Mouse (Mus musculus): ENCODE measurements around the gene 1500009L16Rik.

1500009L16Rik gene

GRCm38 (mm10) chr10:83760535-83760934, 37.9 kb downstream of the 1500009L16Rik start:
- DNase-seq (ENCODE audit: low read depth, low spot score) = no peak

DNA sequence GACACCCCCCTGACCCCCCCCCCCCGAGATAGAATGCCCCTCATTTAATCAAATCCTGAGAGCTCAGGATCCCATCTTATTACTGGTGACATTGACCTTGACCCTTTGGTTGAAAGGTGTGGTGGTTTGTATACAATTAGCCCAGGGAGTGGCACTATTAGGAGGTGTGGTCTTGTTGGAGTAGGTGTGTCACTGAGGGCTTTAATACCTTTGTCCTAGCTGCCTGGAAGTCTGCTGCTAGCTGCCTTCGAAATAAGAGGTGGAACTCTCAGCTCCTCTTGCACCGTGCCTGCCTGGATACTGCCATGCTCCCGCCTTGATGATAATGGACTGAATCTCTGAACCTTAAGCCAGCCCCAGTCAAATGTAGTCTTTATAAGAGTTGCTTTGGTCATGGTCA, 41.2 kb downstream of the 1500009L16Rik start:
- peak; percentile 81 for DNase-seq (ENCODE audit: low read depth, low spot score)

- no peak for DNase-seq (ENCODE audit: low read depth, low spot score)
Observed at GRCm38 (mm10) chr10:83766882-83767281, 44.2 kb downstream of the 1500009L16Rik start.

DNA sequence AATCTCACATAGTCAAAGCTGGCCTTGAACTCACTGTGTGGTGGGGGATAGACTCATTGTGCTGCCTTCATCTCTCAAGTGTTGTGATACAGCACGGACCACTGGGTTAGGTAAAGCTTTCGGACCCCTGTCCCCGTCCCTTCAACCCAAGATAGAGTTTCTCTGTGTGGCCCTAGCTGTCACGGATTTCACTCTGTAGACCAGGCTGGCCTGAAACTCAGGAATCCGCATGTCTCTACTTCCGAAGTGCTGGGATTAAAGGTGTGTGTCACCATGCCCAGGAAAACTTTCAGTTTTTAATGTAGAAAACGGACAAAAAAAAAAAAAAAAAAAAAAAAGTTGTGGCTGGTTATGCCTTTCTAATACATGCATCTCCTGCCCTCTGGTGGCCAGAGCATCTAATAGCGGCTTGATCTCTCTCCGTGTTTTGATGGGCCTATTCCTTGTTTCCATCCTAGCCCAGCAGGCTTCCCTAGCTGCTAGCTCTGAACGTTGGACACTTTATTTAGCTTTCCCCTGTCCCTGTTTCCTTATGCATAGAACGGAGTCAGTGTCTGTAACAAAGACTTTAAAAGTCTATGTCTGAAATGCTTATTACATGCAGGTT, 53.7 kb downstream of the 1500009L16Rik start:
- DNase-seq (ENCODE audit: low read depth, low spot score) = peak; percentile 62

DNA sequence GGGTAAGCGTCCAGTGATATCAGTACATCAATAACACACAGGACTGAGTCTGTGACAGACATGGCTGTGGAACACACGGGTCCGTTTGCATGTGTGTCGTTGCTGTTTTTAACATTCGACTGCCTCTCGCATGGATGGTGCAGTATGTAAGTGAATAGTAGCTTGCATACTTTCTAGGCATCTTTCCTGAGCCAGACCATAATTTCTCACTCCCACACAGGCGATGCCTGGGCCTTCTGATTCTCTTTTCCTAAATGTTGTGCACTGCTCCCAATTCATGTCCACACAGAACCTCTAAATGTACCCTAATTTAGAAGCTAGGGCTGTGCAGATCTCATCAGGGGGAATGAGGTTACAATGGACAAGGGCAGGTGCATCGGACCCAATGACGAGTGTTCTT, 54.6 kb downstream of the 1500009L16Rik start:
- DNase-seq (ENCODE audit: low read depth, low spot score) = no peak

- no peak for DNase-seq (ENCODE audit: low read depth, low spot score)
Observed at GRCm38 (mm10) chr10:83781854-83782253, 59.2 kb downstream of the 1500009L16Rik start.

- no peak for DNase-seq (ENCODE audit: low read depth, low spot score)
Observed at GRCm38 (mm10) chr10:83782371-83783120, 59.9 kb downstream of the 1500009L16Rik start.

DNA sequence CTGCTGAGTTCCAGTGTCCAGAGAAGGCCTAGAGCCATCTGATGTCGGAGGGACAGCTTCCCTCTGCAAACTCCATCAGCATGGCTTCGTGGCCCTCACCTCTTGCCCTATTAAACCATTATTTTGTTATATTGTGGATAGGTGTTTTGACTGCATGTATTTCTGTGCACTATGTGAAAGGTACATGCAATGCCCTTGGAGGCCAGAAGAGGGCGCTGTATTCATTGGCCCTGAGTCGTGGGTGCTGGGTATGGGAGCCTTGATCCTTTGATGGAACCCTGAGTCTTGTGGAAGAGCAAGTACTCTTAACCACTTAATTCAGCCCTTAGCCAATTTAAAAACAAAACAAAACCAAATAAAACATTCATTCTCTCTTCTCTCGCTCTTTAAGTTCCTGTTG, 62.3 kb downstream of the 1500009L16Rik start:
- DNase-seq (ENCODE audit: low read depth, low spot score) = peak; percentile 33

DNA sequence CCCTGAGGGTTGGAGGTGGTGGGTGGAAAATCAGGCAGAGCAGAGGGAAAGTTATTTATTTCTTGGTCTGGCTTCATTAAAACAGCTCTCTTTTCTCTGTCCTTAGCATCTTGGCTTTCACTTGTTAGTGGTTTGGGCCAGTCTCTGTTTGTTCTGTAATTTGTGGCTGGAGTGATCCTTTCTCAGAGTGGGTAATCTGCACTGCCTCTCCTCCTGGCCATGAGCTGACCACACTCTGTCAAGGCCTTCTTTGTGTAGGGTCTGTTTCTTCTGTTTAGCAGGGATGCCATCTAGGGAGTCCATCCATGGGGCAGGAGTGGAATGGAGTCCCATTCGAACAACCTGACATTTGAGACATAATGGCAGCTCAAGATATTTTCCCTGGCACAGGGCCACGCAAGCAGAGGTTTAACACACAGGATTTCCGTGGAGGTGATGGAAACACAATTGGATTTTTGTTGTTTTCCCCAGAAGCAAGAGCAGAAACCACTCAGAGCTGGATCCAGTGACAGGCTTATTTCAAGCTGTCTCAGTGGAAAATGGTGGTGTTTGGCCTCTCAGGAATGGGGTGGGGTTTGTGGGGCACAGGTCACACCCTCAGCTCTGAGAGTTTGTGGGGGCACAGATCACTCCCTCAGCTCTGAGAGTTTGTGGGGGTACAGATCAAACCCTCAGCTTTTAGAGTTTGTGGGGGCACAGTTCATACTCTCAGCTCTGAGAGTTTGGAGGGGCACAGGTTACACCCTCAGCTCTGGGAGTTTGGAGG, 63.1 kb downstream of the 1500009L16Rik start:
- DNase-seq (ENCODE audit: low read depth, low spot score) = no peak

GRCm38 (mm10) chr10:83795088-83795487, 72.4 kb downstream of the 1500009L16Rik start:
- DNase-seq (ENCODE audit: low read depth, low spot score) = no peak

DNA sequence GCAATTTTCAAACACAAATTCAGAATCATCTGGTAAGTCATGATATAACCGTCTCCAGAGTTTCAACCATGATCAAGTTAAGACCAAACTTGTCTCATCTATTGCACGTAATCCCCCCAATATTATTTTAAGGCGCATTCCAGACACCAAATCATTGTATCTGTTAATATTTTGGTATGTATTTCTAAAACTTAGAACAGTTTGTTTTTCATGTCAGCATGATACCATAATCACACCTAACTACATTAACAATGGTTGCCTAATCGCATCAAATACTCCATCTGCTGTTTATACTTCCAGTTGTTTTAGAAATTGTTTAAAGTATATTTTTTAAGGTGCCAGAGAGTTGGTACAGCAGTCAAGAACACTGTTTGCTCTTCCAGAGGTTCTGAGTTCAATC, 72.8 kb downstream of the 1500009L16Rik start:
- no peak for DNase-seq (ENCODE audit: low read depth, low spot score)

DNA sequence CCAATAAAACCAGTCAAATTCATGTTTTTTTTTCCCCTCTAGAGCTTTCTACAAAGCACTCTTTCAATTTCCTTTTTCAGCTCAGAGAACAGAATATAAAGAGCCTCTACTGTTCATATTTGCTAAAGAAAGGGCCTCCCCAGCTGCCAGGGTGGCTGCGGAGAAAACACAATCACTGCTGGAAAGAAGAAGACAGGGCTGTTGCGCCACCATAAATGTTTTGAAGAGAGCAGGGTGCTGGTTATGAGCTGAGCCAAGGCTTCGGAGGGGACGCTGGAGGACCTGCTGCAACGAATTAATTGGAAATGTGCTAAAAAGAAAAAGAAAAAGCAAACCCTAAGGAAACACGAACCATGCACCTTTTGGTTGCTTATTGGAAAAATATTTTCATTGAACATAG, 81.4 kb downstream of the 1500009L16Rik start:
- DNase-seq (ENCODE audit: low read depth, low spot score) = no peak

DNA sequence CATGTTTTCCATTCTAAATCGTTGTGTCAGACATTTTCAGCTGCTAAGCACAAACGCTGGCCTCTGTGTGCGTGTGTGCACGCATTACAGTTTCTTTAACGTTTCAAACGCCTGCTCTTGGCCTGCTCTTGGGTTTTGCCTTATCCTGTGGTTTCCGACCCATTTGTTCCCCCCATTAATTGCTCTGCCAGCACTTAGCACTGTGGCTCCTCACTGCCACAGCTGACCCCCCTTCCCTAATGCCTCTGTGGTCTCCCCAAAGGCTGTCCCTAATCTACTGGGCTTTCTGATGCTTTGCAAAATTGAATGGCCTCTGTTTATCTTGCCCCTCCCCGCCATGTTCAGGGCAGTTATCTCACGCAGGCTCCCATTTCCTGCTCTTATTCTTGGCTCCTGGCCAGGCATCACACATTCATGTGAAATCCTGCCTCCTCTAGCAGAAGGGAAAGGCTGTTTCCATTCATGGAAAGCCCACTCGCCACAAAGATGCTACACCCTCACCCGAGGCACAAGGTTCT, 82.6 kb downstream of the 1500009L16Rik start:
- no peak for DNase-seq (ENCODE audit: low read depth, low spot score)

DNA sequence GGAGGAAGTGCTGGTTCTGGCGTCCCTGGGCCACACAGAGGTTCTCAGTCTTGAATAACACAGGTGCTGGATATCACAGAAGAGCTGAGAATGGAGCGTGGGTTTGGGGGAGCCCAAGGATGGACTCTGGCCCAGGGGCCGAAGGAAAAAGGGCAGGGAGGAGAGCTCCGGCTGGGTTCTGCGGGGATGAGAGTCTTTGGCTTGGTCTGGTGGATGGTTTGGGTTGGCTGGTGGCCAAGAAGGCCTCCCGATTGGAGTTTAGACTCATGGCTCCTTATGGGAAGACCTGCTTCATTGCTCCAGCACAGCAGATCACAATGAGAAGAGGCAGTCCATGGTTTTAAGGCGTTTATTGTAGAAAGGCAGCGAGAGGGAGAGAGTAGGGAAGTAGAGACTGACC, 84.6 kb downstream of the 1500009L16Rik start:
- no peak for DNase-seq (ENCODE audit: low read depth, low spot score)

Data from ES-CJ7 (cell line).